Mouse (Mus musculus): Measurements from ENCODE around the gene Ikbip. TPM values are rescaled to one million over a fixed set of nuclear protein-coding genes. Genes with fewer than 3 reads are reported as not detected.

Gene Ikbip
- polyA plus RNA-seq, 1 experiment from 2014 or later: 25.3 TPM

- Histone ChIP-seq H3K9ac (replicated peaks) (peak within 1 kb of the TSS; percentile 97), H3K27me3 (no peaks in the 10 kb centered on the region), H3K36me3 (peaks cover 25% of the 10 kb centered on the region), H3K4me1 (peaks cover 19% of the 10 kb centered on the region), H3K4me3 (peak within 1 kb of the TSS; percentile 100), H3K4me2 (replicated peaks) (peak within 1 kb of the TSS; percentile 80), H3K27ac (replicated peaks) (peak within 1 kb of the TSS; percentile 88), H3K9me3 (no peaks in the 10 kb centered on the region)
- peak; percentile 100 for ATAC-seq (ENCODE audit: low FRiP score, low read depth)
- WGBS: 14% methylated on average over 59 of the region's 59 CpGs
These were observed 41.4 kb downstream of the Ikbip start, which contains the start of gene Slc25a3 for GRCm38 (mm10) chr10:91123828-91124822. Slc25a3 (minus strand) TSS chr10:91124059.

DNA sequence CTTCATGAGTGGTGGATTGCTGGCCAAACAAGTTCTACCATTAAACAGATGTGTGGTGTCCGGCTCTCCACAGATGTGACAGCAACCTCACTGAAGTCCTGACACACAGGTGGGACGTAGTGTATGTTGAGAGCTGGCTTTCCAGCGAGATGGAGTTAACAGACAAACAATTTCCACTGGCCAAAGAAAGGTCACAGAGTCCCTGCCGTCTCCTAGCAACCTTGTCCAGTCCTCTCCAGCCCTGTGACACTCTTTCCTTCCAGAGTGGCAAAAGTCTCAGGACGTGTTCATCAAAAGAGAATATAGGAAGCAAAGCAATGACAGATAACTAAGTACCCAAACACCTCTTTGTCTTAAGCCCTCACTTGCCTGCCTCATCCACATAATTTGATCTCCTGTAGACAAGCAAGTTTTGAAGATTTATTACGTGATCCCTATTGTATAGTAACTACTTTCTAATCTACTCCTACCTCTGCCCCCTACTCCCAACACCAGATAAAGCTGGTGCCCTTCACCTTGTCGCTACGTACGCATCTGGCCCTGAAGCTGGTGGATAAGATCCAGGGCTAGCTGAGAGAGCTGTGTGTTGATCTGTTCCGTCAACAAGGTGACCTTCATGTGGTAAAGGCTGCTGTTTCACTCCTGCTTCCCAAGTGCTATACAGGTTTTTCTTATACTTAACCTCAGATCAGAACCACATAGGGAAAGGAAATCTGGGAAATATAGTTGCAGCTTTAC, 44.0 kb downstream of the Ikbip start:
- Histone ChIP-seq H3K4me2 (replicated peaks) (no peak overlapping the region), H3K27me3 (no peaks in the 10 kb centered on the region), H3K36me3 (peaks cover 4% of the 10 kb centered on the region; the same call in 1 of the 2 replicates), H3K9ac (replicated peaks) (no peak overlapping the region), H3K4me1 (peaks cover 18% of the 10 kb centered on the region), H3K27ac (replicated peaks) (no peak overlapping the region), H3K4me3 (no peak overlapping the region), H3K9me3 (no peaks in the 10 kb centered on the region)
- WGBS: 79% methylated on average over 10 of the region's 10 CpGs
- ATAC-seq (ENCODE audit: low FRiP score, low read depth): no peak

GRCm38 (mm10) chr10:91127395-91127794, 44.7 kb downstream of the Ikbip start:
- 71% methylated on average over 2 of the region's 2 CpGs for WGBS
- H3K4me3 ChIP-seq: no peak overlapping the region
- no peak for ATAC-seq (ENCODE audit: low FRiP score, low read depth)
- H3K4me2 ChIP-seq (replicated peaks): no peak overlapping the region
- peaks cover 12% of the 10 kb centered on the region for H3K4me1 ChIP-seq
- no peaks in the 10 kb centered on the region for H3K36me3 ChIP-seq
- H3K9me3 ChIP-seq: no peaks in the 10 kb centered on the region
- H3K27ac ChIP-seq (replicated peaks): no peak overlapping the region
- H3K9ac ChIP-seq (replicated peaks): no peak overlapping the region
- H3K27me3 ChIP-seq: no peaks in the 10 kb centered on the region

DNA sequence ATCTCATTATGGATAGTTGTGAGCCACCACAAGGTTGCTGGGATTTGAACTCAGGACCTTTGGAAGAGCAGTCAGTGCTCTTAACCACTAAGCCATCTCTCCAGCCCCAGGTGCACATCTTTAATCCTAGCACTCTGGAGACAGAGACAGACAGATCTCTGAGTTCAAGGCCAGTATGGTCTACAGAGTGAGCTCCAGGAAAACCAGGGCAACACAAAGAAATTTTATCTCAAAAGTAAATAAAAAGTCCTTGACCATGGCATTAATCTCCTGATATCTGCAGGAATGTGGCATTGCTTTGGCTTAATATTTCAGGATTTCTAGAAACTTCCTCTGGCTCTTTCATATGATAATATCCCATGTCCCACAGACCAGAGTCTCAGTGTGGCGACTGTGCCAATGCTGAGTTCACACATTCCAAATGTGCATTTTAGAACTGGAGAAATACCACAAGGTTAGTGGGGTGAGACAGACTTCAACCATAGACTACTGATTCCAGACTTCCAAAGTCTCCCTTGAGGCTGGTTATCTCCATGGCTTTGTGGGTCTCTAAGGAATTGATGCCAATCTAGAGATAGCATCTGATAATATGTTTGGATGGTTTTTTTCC, 45.9 kb downstream of the Ikbip start:
- no peak overlapping the region for H3K4me3 ChIP-seq
- 0 out of 2 replicates have a peak, but pooled peaks cover 4% of the 10 kb centered on the region for H3K4me1 ChIP-seq
- 64% methylated on average over 1 of the region's 1 CpGs for WGBS
- no peak for ATAC-seq (ENCODE audit: low FRiP score, low read depth)
- H3K9me3 ChIP-seq: no peaks in the 10 kb centered on the region
- no peak overlapping the region for H3K27ac ChIP-seq (replicated peaks)
- no peaks in the 10 kb centered on the region for H3K36me3 ChIP-seq
- H3K27me3 ChIP-seq: no peaks in the 10 kb centered on the region
- H3K4me2 ChIP-seq (replicated peaks): no peak overlapping the region
- H3K9ac ChIP-seq (replicated peaks): no peak overlapping the region

- Histone ChIP-seq H3K36me3 (no peaks in the 10 kb centered on the region), H3K9ac (replicated peaks) (no peak overlapping the region), H3K27me3 (no peaks in the 10 kb centered on the region), H3K9me3 (no peaks in the 10 kb centered on the region), H3K4me2 (replicated peaks) (no peak overlapping the region), H3K4me3 (no peak overlapping the region), H3K27ac (replicated peaks) (no peak overlapping the region), H3K4me1 (no peaks in the 10 kb centered on the region)
- 77% methylated on average over 3 of the region's 3 CpGs for WGBS
- ATAC-seq (ENCODE audit: low FRiP score, low read depth): no peak
These were observed 48.1 kb downstream of the Ikbip start for GRCm38 (mm10) chr10:91130792-91131191.

DNA sequence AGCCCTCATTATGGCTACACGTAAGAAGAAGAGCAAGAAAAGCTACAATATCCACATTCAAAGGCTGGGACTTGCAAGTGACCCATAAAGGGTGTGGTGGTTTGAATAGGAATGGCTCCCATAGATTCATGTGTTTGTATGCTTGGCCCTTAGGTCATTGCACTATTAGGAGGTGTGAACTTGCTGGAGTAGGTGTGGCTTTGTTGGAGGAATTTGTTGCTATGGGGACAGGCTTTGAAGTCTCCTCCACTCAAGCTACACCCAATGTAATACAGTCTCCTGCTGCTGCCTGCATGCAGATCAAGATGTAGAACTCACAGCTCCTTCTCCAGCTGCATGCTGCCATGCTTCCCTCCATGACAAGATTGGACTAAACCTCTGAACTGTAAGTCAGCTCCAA, 48.8 kb downstream of the Ikbip start:
- ATAC-seq (ENCODE audit: low FRiP score, low read depth): no peak
- no peaks in the 10 kb centered on the region for H3K27me3 ChIP-seq
- 74% methylated on average over 1 of the region's 1 CpGs for WGBS
- no peak overlapping the region for H3K4me3 ChIP-seq
- H3K27ac ChIP-seq (replicated peaks): no peak overlapping the region
- no peak overlapping the region for H3K4me2 ChIP-seq (replicated peaks)
- no peaks in the 10 kb centered on the region for H3K4me1 ChIP-seq
- no peaks in the 10 kb centered on the region for H3K36me3 ChIP-seq
- H3K9me3 ChIP-seq: no peaks in the 10 kb centered on the region
- H3K9ac ChIP-seq (replicated peaks): no peak overlapping the region

- Histone ChIP-seq H3K9ac (replicated peaks) (no peak overlapping the region), H3K4me3 (no peak overlapping the region), H3K4me2 (replicated peaks) (no peak overlapping the region), H3K4me1 (no peaks in the 10 kb centered on the region), H3K36me3 (no peaks in the 10 kb centered on the region), H3K27me3 (no peaks in the 10 kb centered on the region), H3K9me3 (no peaks in the 10 kb centered on the region), H3K27ac (replicated peaks) (no peak overlapping the region)
- ATAC-seq (ENCODE audit: low FRiP score, low read depth): no peak
- 88% methylated on average over 7 of the region's 7 CpGs for WGBS
These were observed 52.7 kb downstream of the Ikbip start for GRCm38 (mm10) chr10:91135302-91135972.

DNA sequence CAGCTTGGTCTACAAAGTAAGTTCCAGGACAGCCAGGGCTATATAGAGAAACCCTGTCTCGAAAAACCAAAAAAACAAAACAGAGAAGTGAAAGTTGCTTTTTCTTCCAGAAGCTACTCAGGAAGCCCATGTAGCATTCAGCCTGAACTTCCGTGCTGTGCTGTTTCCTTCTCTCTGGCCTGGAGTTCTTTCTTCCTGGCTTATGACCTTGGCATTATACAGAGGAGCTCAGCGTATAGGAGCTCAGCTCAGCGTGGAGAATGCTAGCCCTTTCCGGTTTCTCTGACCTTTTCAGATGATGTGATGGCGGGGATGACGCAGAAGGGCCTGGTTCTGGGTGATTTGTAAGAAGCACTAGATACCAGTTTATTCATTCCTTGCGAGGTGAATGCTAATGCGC, 54.7 kb downstream of the Ikbip start:
- Histone ChIP-seq H3K36me3 (no peaks in the 10 kb centered on the region), H3K4me1 (no peaks in the 10 kb centered on the region), H3K9ac (replicated peaks) (no peak overlapping the region), H3K9me3 (no peaks in the 10 kb centered on the region), H3K27me3 (no peaks in the 10 kb centered on the region), H3K27ac (replicated peaks) (no peak overlapping the region), H3K4me2 (replicated peaks) (no peak overlapping the region), H3K4me3 (no peak overlapping the region)
- 74% methylated on average over 9 of the region's 9 CpGs for WGBS
- ATAC-seq (ENCODE audit: low FRiP score, low read depth): no peak

DNA sequence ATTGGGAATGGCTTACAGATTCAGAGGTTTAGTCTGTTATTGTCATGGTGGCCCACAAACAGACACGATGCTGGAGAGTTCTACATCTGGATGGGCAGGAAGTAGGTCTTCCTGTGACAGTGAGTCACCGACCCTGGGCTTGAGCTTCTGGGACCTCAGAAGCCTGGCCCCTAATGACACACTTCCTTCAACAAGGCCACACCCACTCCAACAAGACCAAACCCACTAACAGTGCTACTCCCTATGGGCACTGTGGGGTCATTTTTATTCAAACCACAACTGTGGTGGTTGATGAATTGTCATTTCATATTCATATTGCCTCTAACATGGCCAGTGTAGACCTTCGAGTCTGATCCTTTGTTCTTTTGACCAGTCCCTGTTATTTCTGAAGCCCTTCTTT, 55.6 kb downstream of the Ikbip start:
- no peaks in the 10 kb centered on the region for H3K27me3 ChIP-seq
- no peaks in the 10 kb centered on the region for H3K36me3 ChIP-seq
- WGBS: 94% methylated on average over 3 of the region's 3 CpGs
- no peak overlapping the region for H3K9ac ChIP-seq (replicated peaks)
- no peak overlapping the region for H3K4me3 ChIP-seq
- no peaks in the 10 kb centered on the region for H3K4me1 ChIP-seq
- no peak for ATAC-seq (ENCODE audit: low FRiP score, low read depth)
- no peak overlapping the region for H3K27ac ChIP-seq (replicated peaks)
- H3K9me3 ChIP-seq: no peaks in the 10 kb centered on the region
- H3K4me2 ChIP-seq (replicated peaks): no peak overlapping the region

- no peaks in the 10 kb centered on the region for H3K27me3 ChIP-seq
- H3K9me3 ChIP-seq: no peaks in the 10 kb centered on the region
- no peaks in the 10 kb centered on the region for H3K4me1 ChIP-seq
- H3K9ac ChIP-seq (replicated peaks): no peak overlapping the region
- 91% methylated on average over 14 of the region's 14 CpGs for WGBS
- no peak overlapping the region for H3K27ac ChIP-seq (replicated peaks)
- no peak overlapping the region for H3K4me3 ChIP-seq
- no peak for ATAC-seq (ENCODE audit: low FRiP score, low read depth)
- no peak overlapping the region for H3K4me2 ChIP-seq (replicated peaks)
- H3K36me3 ChIP-seq: no peaks in the 10 kb centered on the region
These were observed 56.5 kb downstream of the Ikbip start for GRCm38 (mm10) chr10:91139148-91139766.

GRCm38 (mm10) chr10:91141564-91141963, 58.8 kb downstream of the Ikbip start:
- peaks cover 16% of the 10 kb centered on the region for H3K36me3 ChIP-seq
- H3K27ac ChIP-seq (replicated peaks): no peak overlapping the region
- no peak overlapping the region for H3K4me3 ChIP-seq
- ATAC-seq (ENCODE audit: low FRiP score, low read depth): no peak
- H3K9ac ChIP-seq (replicated peaks): no peak overlapping the region
- H3K4me1 ChIP-seq: no peaks in the 10 kb centered on the region
- WGBS: 40% methylated on average over 2 of the region's 2 CpGs
- no peaks in the 10 kb centered on the region for H3K27me3 ChIP-seq
- no peaks in the 10 kb centered on the region for H3K9me3 ChIP-seq
- no peak overlapping the region for H3K4me2 ChIP-seq (replicated peaks)

Measured in midbrain, embryonic 12.5 days (tissue).